Mouse (Mus musculus): Measurements from ENCODE around the gene Kdm6b.

- no peak for TF ChIP-seq CTCF (conservative IDR thresholded peaks at IDR 0.05; ENCODE audit: insufficient read depth, insufficient read length, low read depth, low read length)
- no peak for TF ChIP-seq POLR2A (IDR thresholded peaks at IDR 0.05; ENCODE audit: low read depth, low read length)
These were observed 6.5 kb upstream of the Kdm6b start for GRCm38 (mm10) chr11:69419813-69420553.
